Mouse (Mus musculus) cerebellum, adult 2 months (tissue): ENCODE measurements around the gene Dusp7. TPM values are rescaled to one million over a fixed set of nuclear protein-coding genes. Genes with fewer than 3 reads are reported as not detected.

Experiments
- DNase-seq, 2 experiments: peaks; one replicate each; pipeline ENCODE4 v3.0.0; 2021
- H3K27ac ChIP-seq: fragments of 200-500 bp; 2 replicates; pipeline ENCODE4 v1.5.1; 2012; ENCODE audit warnings: low read length, control low read depth, inconsistent platforms; ENCODE audit not compliant: insufficient read depth
- H3K27me3 ChIP-seq: fragments of 200-500 bp; 2 replicates; pipeline ENCODE4 v1.6.1; 2012; ENCODE audit warnings: inconsistent platforms, mild to moderate bottlenecking, low read length, moderate library complexity; ENCODE audit not compliant: control insufficient read depth, insufficient read depth
- H3K4me1 ChIP-seq: fragments of 200-500 bp; 2 replicates; pipeline ENCODE4 v1.6.1; 2011; ENCODE audit warnings: low read length; ENCODE audit not compliant: control insufficient read depth, insufficient read depth
- H3K4me3 ChIP-seq: fragments of 200-500 bp; replicated peaks from 2 replicates; pipeline ENCODE3; 2011; ENCODE audit warnings: mild to moderate bottlenecking, low read depth, low read length, control low read depth; ENCODE audit not compliant: insufficient read depth
- CTCF ChIP-seq: fragments of 200-500 bp; IDR thresholded peaks from 2 replicates; pipeline ENCODE4 v1.5.1; 2011; ENCODE audit warnings: low read depth, mild to moderate bottlenecking, control low read depth, low read length, moderate library complexity, borderline replicate concordance; ENCODE audit not compliant: insufficient read depth
- POLR2A ChIP-seq: fragments of 200-500 bp; IDR thresholded peaks from 2 replicates; pipeline ENCODE4 v1.6.1; 2011; ENCODE audit warnings: low read length, control low read depth, borderline replicate concordance; ENCODE audit not compliant: insufficient read depth
- WGBS: fragments of 180-500 bp; shearing (Covaris S2); methylation state at CpG from one replicate; pipeline ENCODE4 v1.1.7; 2018; 5-methylcytosine and 5-hydroxymethylcytosine counted together
- polyA plus RNA-seq: library from polyadenylated mRNA; depleted of rRNA; stranded (reverse); fragments of >200 nt; gene quantifications from 2 replicates; pipeline ENCODE4 v1.2.3, GENCODE M21; 2012

The Dusp7 gene
- polyA plus RNA-seq, 1 experiment: 49.6 TPM

- TF ChIP-seq CTCF (no peak), POLR2A (no peak)
- no peaks in the 10 kb centered on the region for H3K4me1 ChIP-seq
- H3K27ac ChIP-seq: no peak overlapping the region
- no peaks in the 10 kb centered on the region for H3K27me3 ChIP-seq
- no peak for DNase-seq
- WGBS: 62% methylated on average over 3 of the region's 3 CpGs
- H3K4me3 ChIP-seq: no peak overlapping the region
Observed at GRCm38 (mm10) chr9:106332746-106333145, 35.7 kb upstream of the Dusp7 start.

GRCm38 (mm10) chr9:106337620-106338019 is 30.8 kb upstream of the Dusp7 start:
- 87% methylated on average over 9 of the region's 9 CpGs for WGBS
- DNase-seq: no peak
- H3K27ac ChIP-seq: no peak overlapping the region

GRCm38 (mm10) chr9:106338462-106339172 is 29.8 kb upstream of the Dusp7 start:
- Histone ChIP-seq H3K27ac (no peak overlapping the region), H3K4me1 (no peaks in the 10 kb centered on the region), H3K4me3 (no peak overlapping the region), H3K27me3 (no peaks in the 10 kb centered on the region)
- WGBS: 35% methylated on average over 10 of the region's 10 CpGs
- DNase-seq: no peak
- no peak for TF ChIP-seq CTCF
- no peak for TF ChIP-seq POLR2A

More at GRCm38 (mm10) chr9:106337620-106338019, 30.8 kb upstream of the Dusp7 start:
- no peaks in the 10 kb centered on the region for H3K4me1 ChIP-seq
- TF ChIP-seq CTCF (no peak), POLR2A (no peak)
- H3K4me3 ChIP-seq: no peak overlapping the region
- no peaks in the 10 kb centered on the region for H3K27me3 ChIP-seq

- no peak for DNase-seq
- no peak overlapping the region for H3K4me3 ChIP-seq
- TF ChIP-seq CTCF (no peak), POLR2A (no peak)
- no peak overlapping the region for H3K27ac ChIP-seq
- H3K27me3 ChIP-seq: no peaks in the 10 kb centered on the region
- no peaks in the 10 kb centered on the region for H3K4me1 ChIP-seq
- WGBS: 74% methylated on average over 6 of the region's 6 CpGs
Observed at GRCm38 (mm10) chr9:106339173-106339558, 29.3 kb upstream of the Dusp7 start.

GRCm38 (mm10) chr9:106339730-106340129 is 28.7 kb upstream of the Dusp7 start:
- Histone ChIP-seq H3K4me1 (peaks cover 3% of the 10 kb centered on the region; the same call in 1 of the 2 replicates), H3K27me3 (no peaks in the 10 kb centered on the region), H3K4me3 (no peak overlapping the region), H3K27ac (no peak overlapping the region)
- 86% methylated on average over 4 of the region's 4 CpGs for WGBS
- DNase-seq: no peak
- TF ChIP-seq POLR2A (no peak), CTCF (no peak)

- H3K27ac ChIP-seq: no peak overlapping the region
Observed at GRCm38 (mm10) chr9:106340501-106341312, 27.7 kb upstream of the Dusp7 start.

GRCm38 (mm10) chr9:106341313-106341686 is 27.1 kb upstream of the Dusp7 start:
- 87% methylated on average over 3 of the region's 3 CpGs for WGBS
- TF ChIP-seq POLR2A (no peak), CTCF (no peak)
- no peak for DNase-seq
- no peak overlapping the region for H3K4me3 ChIP-seq
- H3K27ac ChIP-seq: no peak overlapping the region
- no peaks in the 10 kb centered on the region for H3K27me3 ChIP-seq
- peaks cover 3% of the 10 kb centered on the region; the same call in 1 of the 2 replicates for H3K4me1 ChIP-seq

More at GRCm38 (mm10) chr9:106340501-106341312, 27.7 kb upstream of the Dusp7 start:
- 91% methylated on average over 13 of the region's 13 CpGs for WGBS
- no peak for DNase-seq
- TF ChIP-seq CTCF (no peak), POLR2A (no peak)
- Histone ChIP-seq H3K4me3 (no peak overlapping the region), H3K27me3 (no peaks in the 10 kb centered on the region), H3K4me1 (peaks cover 3% of the 10 kb centered on the region; the same call in 1 of the 2 replicates)
